Mouse (Mus musculus): ENCODE data around the gene Sfrp4.
"Not testable (repeated sequence)": the region's sequence is repeated elsewhere in the genome, so short reads cannot be mapped to it uniquely, and the experiment has no call there.

Sfrp4 gene

DNA sequence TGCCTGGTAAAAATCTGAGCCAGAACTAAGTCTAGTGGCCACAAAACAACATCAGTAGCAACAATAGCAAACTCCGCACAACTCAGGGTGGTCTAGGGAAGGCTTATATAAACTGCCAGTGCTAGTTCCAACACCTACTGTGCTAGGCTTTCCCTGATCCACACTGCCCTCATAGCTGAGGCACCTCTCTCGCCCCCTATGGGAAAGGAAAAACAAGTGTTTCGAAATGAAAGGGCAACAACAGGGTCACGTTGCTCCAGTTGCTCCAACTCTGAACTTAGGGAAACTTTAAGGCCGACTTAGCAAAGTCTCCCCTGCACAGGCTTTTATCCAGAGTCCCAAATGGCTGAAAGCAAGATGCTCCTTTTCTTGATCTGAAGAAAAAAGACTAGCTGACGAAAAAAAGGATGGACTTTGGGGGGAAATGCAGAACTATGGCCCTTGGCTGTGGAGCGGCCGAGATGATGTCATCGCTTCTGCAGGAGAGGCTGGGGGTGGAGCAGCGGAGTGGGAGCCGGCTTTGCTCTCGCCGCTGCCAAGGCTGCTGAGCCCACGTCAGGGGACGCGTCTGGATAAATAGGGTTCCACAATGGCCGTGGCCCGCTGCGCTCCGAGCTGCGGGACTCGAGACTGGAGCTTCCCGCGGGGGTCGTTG lies at the start of gene Sfrp4:
Sfrp4 (plus strand) TSS at position 532 of the 655 bp plus-strand sequence.
- no peak for DNase-seq (ENCODE audit: low spot score in 2 of 2)

DNA sequence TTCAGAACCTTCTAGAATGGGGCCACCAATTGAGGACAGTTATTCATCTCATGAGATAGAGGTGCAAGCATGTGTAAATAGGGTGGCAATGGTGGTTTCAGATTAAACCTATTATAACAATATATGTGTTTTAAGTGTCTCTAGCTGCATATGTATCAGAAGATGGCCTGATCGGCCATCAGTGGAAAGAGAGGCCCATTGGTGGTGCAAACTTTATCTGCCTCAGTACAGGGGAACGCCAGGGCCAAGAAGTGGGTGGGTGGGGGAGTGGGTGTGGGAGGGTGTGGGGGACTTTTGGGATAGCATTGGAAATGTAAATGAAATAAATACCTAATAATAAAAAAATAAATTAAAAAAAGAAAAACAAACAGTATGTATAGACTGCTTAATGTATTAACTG lies 48.2 kb upstream of the Sfrp4 start:
- not testable (repeated sequence) for DNase-seq (ENCODE audit: low spot score in 2 of 2)

DNA sequence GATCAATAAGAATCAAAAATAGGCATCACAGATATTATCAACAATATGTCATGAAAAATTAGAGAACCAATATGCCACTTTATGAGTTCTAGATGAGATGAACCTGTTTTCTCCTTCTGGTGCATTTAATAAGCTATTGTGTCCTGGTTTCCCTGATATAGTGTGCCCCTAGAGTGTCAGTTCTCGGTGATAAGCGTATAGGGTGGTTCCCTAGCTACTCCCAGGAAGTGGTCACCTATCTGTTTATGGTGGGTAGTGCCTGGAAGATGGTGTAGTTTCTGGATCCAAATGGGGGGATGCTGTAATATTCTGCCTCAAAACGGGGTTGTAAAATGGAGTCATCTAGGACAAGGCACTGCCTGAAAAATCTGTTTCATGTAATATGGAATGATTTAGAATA lies 47.0 kb upstream of the Sfrp4 start:
- no peak for DNase-seq (ENCODE audit: low spot score in 2 of 2)

DNA sequence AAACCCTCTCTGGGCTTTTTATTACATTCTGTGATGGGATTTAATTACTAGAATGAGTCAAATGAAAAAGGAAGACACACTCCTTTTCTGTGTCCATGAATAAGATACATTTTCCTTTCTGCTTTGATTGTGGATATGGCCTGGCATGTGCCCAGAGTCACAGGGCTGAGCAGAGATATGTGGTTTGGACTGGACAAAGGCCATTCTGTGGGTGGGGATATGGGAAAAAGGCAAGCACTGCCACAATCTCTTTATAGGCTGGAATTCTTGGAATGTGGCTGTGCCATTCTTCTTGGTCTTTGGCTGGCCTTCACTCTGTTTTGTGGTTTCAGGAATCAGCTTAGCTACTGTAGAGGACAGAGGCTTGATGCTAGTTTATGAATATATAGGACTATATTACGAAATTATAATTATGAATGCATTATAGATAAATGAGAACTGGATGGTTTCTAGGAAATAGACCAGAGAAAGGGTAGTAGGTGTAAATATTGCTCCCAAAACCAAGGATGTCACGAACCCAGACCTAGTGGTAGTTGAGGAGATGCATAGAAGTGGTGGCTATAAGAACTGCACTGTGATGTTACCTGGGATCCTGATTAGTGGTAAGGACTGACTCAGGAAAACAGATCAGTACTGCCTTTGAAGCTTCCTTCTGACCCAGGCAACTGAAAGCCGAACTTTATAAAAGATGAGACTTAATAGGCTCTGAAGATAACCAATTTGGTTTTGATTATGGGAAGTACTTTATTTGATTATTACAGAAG lies 31.7 kb upstream of the Sfrp4 start:
- DNase-seq (ENCODE audit: low spot score in 2 of 2) = no peak

DNA sequence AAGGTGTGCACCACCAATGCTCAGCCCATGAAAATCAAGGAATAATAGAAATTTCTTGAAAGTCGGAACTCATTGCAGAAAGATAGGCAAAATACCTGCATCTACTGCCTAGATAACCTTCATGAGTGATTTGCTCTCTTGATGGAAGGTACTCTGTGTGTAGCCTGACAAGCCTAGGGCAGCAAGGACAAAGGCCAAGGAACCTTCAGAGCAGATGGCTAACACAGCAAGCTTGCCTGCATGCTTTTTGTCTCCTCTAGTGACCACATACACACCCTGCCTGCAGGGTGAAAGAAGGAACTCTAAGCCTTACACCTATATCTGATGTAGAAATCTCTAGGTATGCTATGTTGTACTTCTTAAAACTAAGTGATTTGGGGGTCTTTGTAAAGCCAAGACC lies 27.8 kb upstream of the Sfrp4 start:
- no peak for DNase-seq (ENCODE audit: low spot score in 2 of 2)

DNA sequence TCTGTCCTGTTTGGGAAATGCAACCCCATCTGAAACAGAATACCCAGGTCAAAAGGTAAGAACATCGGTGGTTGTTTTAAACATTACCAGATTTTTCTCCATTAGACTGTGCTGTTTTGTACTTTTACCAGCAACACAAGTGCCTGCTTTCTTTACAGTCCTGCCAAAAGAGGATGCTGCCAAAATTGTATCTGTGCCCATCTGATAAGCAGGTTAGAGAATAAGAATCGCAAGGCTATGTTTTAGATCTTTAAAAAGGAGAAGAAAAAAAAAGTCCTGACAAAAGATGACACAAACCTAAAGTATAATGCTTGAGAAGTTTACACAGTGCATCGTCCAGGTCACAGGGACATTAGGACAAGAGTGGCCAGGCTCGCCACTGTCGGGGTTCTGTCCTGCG lies 23.7 kb upstream of the Sfrp4 start:
- no peak for DNase-seq (ENCODE audit: low spot score in 2 of 2)

DNA sequence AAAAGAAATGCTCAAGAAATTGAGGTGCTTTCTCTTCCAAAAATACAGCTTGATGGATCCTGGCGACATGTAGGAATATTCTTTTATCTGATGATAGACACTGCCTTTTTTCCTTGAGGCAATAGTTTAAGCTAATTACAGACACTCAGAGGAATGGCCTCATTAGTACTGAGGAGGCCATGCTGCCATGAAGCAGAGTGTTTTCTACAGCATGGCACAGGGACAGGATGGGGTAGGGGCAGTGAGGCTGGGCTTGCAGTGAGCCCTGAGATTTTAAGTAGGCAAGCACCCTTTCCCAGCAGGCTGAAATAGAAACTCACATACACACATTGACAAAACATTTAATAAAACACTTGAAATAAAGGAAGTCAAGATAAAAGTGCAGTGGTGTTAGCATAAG lies 20.4 kb upstream of the Sfrp4 start:
- DNase-seq (ENCODE audit: low spot score in 2 of 2) = no peak

DNA sequence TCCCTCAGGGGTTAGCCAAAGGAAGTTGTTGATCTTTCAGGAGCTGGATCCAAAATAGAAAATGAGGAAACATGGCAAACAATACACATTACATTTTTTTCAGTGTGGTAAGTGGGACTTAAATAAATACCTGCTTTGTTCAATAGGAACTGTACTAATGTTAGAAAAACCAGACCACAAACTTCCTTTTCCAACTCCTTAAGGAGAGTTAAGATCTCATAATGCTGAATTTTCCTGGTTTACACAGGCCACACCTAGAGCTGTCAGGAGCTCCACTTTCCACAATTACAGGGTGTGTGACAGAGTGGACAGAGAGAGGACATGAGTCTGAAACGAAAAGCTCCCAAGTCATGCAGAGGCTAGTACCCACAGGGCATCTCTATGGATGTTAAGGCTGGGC lies 19.2 kb upstream of the Sfrp4 start:
- DNase-seq (ENCODE audit: low spot score in 2 of 2) = no peak

DNA sequence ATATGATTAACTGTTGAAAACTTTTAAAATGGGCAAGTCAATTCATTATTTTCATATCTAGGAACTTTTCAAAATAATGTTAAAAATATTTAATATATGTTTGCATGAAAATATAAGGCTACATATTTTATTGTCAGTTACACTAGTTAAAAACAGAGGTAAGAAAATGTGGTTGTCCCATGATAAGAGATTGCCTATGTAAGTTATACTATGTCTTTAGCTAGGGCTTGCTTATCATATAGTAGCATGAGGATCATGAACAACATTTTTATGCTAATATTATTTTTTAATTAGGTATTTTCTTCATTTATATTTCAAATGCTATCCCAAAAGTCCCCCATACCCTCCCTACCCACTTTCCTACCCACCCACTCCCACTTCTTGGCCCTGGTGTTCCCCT lies 18.0 kb upstream of the Sfrp4 start:
- DNase-seq (ENCODE audit: low spot score in 2 of 2) = no peak

DNA sequence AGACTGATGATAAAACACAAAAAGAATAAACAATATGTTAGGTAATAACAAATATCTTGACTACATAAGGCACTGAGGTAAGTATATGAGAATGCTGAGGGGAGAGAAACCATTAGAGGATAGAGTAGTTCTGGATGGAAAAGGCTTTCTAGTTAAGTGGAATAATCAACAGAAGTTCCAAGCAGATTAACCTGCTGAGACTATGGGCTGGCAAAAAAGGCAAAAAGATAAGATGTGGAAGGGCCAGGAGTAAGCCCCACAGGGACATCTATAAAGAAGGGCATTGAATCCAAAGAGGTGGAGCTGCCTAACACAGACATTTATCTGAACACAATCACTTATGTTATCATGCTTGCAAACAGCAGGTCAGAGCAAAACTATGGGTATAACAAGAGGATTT lies 14.8 kb upstream of the Sfrp4 start:
- no peak for DNase-seq (ENCODE audit: low spot score in 2 of 2)

DNA sequence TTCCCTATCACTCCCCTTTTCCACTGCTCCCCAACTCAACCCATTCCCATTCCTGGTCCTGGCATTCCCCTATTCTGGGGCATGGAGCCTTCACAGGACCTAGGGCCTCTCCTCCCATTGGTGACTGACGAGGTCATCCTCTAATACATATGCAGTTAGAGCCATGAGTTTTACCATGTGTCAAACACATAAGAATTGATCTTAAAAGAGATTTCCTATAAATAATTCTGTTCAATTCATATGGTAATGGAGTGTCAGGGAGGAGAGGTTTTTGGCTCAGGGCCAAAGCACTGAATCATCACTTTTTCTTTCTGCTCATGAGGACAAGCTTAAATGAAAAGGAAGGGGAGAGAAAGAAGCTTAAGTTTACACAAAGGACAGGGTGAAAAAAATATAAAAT lies 10.6 kb upstream of the Sfrp4 start:
- peak in 1 of 2 experiments; percentile 12 for DNase-seq (ENCODE audit: low spot score in 2 of 2)

DNA sequence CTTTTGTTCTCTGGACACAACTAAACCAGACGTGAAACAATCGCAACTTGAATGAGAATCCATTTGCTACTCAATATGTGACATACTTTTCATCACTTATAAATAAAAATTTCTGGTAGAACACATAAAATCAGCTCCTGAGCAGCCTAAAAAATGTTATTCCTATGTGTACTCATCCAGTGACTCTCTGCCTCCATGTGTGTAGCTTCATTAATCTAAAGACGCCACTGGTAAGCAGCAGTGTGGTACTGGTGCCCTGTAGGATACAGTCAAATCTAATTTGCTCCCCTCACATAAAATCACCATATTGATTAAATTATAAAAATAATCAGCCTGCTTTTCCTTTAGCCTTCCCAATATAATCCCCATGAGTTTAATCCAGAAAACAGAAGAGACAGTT lies 9.9 kb upstream of the Sfrp4 start:
- DNase-seq (ENCODE audit: low spot score in 2 of 2) = no peak

DNA sequence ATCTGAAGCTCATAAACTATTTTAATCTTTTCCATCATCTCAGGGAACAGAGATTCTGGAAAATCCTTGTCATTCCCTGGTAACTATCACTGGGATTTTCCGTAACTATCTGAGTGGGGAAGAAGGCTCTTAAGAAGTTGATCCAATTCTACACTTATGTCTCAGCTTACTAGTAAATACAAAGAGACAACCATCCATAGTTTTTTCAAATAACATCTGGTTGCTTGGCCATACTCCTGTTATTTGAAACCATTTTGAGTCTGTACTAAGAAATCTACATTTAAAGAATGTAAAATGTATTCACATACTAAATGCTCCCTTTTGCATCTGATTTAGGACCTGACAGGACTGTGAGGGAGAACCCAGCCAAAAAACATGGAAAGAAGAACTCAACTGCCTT lies 9.5 kb upstream of the Sfrp4 start:
- no peak for DNase-seq (ENCODE audit: low spot score in 2 of 2)

DNA sequence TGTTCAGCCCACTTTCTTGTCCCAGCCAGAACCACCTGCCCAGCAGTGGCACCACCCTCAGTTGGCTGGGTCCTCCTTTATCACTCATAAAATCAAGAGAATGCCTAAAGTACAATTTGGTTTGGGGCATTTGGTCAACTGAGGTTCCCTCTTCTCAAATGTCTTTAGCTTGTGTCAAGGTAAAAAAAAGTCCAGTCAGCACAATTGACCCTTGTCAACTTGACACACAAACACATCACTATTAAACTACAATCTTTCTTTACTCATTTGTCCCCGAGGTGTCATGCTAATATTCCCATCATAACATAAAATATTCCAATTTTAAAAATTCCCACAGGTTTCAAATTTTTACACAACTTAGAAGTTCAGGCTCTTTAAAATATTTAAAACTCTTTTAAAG lies 8.6 kb upstream of the Sfrp4 start:
- no peak for DNase-seq (ENCODE audit: low spot score in 2 of 2)

DNA sequence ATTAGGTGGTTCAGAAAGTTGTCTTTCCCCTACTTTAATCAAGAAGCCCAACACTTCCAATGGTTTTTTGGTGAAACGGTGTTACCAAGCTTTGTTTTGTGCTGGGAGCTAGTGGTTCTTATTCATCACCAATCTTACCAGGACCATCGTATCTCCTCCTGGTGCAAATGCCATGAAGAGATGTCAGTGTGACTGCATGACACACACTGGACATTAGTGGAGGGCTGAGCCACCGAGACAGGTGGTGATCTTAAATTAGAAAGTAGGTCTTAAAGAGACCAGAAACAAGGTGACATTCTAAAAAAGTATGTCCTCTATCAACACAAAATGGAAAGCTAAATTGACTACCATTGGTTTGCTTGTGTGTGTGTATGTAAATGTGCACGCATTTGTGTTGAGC lies 4.8 kb upstream of the Sfrp4 start:
- no peak for DNase-seq (ENCODE audit: low spot score in 2 of 2)

DNA sequence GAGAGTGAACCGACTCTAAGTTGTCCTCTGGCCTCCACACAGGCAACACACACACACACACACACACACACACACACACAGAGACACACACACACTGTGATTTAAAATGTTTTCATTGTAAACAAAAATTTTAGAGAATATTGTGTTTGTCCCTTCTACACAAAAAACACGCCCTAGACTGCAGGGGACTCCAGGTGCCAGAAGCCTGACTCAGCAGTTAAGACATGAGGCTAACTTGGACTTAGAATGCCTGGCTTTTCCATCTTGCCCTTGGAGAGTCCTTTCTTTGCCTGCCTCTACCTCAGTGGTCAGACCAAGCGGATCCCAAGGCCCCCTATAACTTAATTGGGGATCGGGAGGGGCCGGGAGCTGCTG lies 4.1 kb upstream of the Sfrp4 start:
- no peak for DNase-seq (ENCODE audit: low spot score in 2 of 2)

DNA sequence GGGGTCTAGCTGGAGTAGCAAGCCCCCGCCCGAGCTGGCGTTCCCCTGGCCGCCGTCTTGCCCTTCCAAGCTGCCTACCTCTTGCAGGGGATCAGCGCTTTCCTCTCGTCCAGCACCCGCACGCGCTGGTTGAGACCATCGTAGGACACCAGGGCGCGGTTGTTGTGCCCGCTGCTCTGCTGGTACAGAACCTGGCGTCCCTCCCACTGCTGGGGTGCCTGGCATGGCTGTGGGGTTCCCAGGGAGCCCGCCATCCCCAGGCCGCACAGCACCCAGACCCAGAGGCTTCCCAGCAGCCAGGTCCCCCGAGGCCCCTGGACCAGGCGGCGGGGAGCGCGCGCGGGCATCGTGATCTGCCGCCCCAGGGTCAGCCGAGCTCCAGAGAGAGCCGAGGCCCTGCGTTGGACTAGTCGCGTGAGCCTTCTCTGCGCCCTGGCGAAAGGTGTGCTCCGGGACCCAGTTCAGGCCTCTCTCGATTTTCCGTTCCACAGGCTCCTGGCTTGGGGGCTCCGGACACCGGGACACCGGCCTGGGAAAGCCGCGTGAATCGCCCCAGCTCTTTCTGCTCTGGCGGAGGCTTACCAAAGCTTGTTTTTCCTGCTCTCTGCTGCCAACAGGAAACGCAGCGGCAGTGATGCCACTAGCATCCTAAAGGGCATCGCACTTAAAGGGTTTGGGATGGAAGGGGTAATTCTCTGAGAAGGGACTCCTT lies 3.5 kb upstream of the Sfrp4 start, which contains the start of gene Epdr1:
Epdr1 (minus strand) TSS at position 712 of the 712 bp plus-strand sequence.
- DNase-seq (ENCODE audit: low spot score in 2 of 2) = peak; percentile 77

DNA sequence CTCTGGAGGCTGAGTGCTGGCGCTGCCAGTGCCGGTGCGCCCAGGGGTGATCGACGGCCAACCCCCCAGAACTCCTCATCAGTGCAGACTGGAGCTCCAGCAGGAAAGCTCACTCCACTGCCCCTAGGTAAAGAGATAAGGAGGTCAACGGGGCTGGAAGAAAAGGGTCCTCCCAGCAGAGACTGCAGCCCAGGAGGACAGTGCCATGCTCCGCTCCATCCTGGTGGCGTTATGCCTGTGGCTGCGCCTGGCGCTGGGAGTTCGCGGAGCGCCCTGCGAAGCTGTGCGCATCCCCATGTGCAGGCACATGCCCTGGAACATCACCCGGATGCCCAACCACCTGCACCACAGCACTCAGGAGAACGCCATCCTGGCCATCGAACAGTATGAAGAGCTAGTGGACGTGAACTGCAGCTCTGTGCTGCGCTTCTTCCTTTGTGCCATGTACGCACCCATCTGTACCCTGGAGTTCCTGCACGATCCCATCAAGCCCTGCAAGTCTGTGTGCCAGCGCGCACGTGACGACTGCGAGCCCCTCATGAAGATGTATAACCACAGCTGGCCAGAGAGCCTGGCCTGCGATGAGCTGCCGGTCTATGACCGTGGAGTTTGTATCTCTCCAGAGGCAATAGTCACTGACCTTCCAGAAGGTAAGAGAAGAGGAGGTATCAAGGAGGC lies 463 bp downstream of the Sfrp4 start:
- DNase-seq (ENCODE audit: low spot score in 2 of 2) = peak; percentile 47 to 54

DNA sequence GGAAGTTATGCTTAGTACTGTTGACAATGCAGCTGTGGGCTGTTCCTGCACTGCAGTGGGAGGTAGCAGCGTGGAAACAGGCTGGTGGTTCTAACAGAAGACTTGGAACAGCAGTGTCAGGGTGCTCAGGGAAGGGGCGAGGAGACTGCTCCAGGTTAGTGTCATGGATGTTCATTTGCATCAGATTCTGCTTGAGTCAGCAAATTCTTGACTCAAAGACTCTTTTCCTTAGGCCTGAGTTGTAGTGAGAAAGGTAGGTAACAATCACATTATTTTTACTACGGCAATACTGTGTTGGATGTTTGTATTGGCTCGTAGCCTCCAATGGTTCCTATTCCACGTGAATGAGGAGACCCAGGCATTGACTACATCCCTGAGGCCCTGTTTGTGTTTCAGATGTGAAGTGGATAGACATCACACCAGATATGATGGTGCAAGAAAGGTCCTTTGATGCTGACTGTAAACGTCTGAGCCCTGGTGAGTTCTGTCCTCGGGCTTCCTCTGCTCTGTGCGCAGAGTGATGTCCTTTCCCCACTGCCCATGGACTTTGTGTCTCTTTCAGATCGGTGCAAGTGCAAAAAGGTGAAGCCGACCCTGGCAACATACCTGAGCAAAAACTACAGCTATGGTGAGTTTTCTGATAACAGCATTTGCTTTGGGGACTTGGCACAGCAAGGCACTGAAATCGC lies 1.9 kb downstream of the Sfrp4 start:
- DNase-seq (ENCODE audit: low spot score in 2 of 2) = no peak

DNA sequence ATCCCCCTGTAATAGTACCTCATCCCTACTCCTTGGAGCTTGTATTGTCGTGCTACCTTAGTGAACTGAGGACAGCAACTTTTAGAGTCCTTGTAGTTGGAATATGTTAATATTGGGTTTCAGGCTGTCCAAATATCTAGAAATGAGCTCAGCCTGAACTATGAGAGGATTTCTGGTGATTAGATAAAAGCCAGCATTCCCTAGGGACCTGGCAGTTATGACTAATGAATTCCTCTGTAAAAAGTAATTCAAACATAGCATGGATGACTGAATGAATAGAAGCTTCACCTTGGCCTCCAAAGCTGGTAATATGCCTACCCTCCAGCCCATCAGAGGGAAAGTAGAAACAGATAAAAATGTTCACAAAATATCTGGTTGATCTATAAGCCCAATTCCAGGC lies 3.6 kb downstream of the Sfrp4 start:
- DNase-seq (ENCODE audit: low spot score in 2 of 2) = no peak

DNA sequence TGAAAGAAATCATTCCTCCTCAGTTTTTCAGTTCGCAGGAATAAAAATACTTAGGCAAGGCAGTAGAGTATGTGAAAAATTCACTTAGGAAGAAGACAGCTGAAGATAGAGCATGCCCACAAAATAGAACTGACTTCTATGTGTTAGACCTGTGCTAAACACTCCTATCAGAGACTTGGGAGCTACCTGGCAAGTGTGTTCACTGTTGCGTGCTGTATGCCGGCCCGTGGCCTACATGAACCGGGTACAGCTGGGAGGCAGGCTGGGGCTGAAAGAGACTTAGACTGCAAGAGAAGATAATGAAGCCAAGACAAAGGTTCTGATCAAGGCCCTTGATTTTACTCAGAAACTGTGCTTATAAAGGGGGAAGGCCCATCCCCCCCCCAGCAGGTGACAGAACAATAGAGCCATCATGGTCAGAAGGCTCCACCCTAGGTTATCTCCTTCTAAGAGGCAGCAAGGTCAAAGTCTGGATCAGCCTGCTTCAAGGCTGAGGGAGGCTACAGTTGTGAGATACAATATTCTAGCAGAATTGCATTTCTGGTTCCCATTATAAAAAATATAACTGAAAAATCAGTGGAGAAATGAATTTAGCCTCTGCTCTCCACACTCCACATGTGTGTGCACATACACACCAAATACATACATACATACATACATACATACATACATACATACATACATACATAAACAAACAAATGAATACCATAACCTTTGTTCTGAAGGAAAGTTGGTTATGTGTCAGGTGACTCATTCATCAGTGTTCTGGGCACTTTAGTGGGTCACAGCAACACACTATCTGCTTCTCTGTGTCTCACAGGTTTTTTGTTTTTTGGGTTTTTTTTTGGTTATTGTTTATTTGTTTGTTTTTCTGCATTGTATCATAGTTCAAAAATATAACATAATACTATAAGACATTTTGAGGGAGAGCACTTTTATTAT lies 8.1 kb downstream of the Sfrp4 start:
- no peak for DNase-seq (ENCODE audit: low spot score in 2 of 2)
